Mouse (Mus musculus) granulocyte monocyte progenitor cell, adult 5-6 weeks (primary cell): ENCODE measurements around the gene Ttc9. TPM values are rescaled to one million over a fixed set of nuclear protein-coding genes. Genes with fewer than 3 reads are reported as not detected.
A peak's percentile ranks its signal among the peaks of the same experiment; 100 is the strongest.

Experiments
- ATAC-seq: replicated peaks from 2 replicates; pipeline ENCODE4 v1.8.0; 2016; ENCODE audit warnings: mild to moderate bottlenecking, moderate TSS enrichment, inconsistent platforms; ENCODE audit not compliant: poor library complexity, severe bottlenecking
- total RNA-seq, 2 experiments: library from RNA; stranded (forward) in 1 of 2; stranded (reverse) in 1 of 2; fragments of 200-712, 200-1000 nt in 1 of 2; fragments of >200 nt in 1 of 2; fragmentation: Nextera tagmentation in 1 of 2; gene quantifications; 2 replicates each; pipeline ENCODE4 v1.2.3; 2014 to 2017

Gene Ttc9
- total RNA-seq, 2 experiments from 2014 or later: not detected

DNA sequence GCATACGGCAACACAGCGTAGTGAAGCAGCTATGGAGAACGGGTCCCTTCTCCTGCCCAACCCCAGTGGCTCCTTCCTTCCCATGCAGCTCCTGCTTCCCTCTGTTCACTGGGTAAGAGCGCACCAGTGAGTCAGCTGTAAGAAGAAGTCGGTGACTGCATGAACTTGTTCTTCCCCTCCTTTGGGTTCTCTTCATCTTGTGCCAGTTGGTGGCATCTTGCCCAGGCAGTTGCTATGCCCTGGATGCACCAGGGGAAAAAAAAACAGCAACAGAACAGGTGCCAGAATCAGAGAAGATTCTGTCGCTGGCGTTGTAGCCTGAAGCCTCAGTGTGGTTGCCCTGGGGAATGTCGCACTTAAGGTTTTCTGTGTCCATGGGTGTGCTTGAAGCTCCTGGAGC lies 22.3 kb downstream of the Ttc9 start:
- ATAC-seq: no peak

DNA sequence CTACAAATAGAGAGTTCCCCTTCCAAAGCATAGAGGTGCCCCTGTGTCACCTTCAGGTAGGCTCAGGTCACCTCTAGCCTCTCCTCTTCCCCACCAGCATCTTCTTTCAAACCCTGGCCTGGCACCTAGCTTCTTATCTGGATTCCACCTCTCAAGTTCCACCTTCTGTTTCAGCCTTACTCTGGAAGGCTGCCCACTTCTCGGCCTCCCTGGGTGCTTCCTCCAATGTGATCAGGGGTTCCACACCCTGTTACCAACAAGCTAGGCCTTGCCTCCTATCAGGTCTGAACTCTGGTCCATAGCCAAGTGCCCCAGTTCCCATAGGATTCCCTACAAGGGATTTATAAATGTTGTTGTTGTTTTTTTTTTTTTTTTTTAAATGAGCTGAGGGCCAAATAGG lies 26.3 kb downstream of the Ttc9 start:
- ATAC-seq: no peak

DNA sequence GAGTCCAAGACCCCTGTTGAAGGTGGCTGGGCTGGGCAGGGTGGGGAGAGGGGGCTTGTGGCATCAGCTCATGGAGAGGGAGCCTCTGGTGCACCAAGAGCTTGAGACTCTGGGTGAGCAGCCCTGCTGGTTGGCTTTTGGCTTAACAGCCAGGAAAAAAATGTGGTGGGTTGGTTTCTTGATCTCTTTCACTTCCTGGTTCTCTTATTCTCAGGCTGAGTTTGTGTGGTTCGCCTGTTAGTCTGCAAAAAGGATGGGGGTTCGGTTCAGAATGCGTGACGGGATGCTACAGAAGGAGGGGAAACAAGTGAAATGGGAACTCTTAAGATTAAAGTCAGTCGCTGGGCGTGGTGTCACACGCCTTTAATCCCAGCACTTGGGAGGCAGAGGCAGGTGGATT lies 27.0 kb downstream of the Ttc9 start:
- ATAC-seq: peak; percentile 87

DNA sequence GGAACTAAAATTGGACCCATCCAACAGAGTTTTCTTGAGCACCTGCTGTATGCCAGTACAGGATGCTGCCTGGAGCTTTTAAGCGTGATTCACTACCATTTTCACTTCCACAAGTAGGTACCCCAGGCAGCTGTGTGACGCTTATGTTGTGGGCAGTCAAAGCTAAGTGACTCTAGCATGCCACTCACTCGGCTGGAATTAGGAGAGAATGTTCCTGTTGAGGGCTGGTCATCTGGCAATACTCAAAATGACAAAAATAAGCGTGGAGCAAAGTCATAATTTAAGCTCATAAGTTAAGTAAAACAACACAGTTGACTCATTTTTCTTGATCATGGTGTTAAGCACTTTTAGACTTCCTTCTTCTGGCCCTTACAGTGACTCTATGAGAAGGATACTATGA lies 31.0 kb downstream of the Ttc9 start:
- no peak for ATAC-seq

DNA sequence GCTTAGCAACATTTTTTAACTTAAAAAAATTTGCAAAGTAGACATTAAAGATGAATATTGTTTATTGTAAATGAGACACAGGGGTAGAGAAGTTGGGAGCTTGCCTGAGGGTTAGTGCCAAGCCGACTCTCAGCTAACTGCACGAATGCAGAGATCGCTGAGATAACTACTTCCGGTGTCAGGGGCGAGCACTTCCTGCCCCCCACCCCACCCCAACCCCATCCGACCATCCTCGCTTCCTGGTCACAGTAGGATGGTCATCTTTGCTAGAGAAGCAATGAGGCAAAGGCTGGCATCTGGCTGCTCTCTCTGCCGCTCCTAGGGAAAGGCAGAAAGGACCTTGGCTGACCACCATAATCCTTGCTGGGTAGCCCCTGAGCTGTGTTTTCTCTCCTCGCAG lies 32.1 kb downstream of the Ttc9 start:
- ATAC-seq: no peak

DNA sequence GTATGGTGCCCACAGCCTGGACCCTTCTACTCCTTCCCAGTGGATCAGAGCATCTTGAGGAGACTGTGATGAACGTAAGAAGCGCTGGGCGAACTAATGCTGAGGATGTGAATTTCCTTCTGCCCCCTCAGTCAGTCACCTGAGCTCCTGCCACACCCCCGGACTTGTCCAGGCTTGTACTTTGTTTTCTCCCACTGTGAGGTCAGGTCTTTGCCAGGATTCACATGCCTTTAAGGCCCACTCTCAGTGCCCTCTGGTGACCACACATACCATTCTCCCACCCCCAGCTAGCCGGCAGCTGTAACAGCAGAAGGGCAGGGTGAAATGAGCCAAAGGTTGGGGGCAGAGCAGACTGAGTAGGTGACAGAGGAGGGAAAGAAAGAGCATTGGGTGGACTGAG lies 32.9 kb downstream of the Ttc9 start:
- no peak for ATAC-seq

DNA sequence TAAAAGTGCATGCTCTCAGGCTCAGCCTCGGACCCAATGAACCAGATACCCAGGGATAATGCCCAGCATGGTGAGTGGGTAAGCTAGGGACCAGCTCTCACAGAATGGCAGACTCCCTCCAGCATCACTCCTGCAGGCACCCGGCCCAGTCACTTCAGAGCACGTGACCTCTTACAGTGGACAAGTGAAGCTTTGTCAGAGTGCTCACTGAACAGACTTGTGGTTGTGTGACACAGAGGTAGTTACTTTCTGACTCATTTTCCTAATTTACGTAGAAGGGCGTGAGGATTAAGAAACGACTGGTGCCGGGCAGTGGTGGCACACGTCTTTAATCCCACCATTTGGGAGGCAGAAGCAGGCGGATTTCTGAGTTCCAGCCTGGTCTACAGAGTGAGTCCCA lies 37.4 kb downstream of the Ttc9 start:
- ATAC-seq: no peak

DNA sequence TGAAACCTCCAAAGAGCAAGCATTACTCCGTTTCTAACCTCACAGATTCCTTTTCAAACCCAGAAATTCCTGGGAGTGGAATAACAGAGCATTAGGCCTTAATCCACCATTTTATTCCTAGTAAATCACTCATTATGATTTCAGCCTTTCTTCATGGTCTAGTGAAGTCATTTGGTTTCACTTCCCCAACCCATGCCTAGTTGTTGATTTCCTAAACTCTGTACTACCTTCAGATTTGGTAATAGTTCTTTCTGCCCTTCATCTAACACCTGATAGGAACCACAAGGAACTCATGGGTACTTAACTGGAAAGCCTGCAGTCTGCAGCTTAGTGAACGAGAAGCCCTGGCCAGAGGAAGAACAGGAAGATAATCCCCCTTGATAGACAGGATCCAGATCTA lies 44.5 kb downstream of the Ttc9 start:
- ATAC-seq: peak; percentile 80

DNA sequence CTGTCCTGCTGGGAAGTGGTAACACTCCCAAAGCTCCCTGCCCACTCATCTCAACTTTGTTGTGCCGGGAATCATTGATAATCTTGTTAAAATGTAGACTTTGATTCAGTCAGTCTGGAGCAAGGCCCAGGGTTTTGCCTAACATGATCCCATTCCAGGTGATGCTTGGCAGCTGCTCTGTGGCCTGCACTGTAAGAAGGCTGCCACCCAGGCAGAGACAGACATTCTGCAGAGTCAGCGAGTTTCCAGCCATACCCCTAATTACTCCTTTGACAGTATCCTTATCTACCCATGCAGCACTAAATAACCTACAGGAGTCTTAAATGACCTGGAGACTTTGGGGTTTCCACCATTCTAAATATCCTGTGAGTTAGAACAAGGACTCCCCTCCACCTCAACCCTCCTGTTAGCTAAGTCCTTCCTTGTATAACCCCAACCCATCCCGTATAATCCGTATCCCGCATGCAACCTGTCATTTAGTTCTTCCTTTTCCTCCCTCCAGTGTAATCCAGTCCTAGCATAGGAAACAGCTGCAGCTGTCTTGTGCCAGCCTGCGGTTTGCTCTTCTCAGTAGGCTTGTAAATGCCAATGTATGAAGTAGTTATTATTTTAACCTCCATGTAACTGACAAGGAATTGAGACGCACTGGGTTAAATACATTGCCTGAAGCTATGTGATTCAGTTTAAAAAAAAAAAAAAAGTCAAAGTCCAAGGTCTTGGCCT lies 48.9 kb downstream of the Ttc9 start:
- ATAC-seq: no peak

DNA sequence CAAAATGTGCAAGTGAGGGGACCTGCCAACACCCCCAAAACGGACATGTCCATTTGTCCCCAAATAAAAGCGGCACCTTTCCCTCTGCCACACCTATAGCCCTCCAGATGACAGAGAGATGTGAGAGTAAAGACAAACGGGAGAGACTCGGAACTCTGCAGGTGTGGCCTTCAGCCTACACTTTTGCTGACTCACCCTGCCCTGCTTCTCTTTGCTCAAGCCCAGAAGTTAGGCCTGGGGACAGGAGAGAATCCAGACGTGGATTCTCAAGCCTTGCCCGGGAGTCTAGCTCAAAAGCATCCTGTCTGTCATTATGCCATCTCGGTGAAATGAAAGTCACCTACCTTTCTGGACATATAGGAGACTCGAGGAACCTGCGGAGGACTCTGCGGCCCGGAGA lies 52.3 kb downstream of the Ttc9 start:
- no peak for ATAC-seq

DNA sequence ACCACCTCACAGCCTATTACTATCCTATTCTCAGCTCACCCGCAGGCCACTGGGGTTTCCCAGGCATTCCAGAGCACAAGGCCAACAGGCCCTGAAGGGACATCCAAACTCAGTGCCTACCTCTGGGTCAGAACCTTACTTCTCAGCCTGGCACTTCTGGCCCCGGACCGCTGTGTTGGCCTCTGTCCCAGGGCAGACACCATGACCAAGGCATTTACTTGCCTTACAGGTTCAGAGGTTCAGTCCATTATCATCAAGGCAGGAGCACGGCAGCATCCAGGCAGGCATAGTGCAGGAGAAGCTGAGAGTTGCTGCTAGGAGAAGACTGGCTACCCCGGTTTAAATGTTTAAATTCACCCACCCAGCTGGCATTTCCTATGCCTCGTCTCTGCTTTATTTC lies 53.0 kb downstream of the Ttc9 start:
- ATAC-seq: no peak

DNA sequence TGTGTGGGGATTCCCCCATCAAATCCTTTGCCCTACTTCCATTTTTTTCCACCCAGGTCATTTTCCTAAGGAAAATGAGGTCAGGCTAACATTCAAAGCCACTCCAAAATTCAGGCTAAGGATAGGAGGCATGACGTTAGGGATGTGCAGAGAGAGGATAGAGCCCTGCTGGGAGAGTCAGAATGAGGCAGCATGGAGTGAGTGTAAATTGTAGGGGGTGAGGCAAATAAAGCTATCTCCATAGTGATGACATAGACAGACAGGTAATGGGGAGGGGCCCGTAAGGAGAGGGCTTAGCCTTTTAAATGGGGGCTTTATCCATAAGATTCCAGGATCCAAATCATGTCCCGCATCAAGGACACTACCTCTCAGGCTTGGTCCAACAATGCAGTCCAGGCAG lies 54.9 kb downstream of the Ttc9 start:
- ATAC-seq: no peak

DNA sequence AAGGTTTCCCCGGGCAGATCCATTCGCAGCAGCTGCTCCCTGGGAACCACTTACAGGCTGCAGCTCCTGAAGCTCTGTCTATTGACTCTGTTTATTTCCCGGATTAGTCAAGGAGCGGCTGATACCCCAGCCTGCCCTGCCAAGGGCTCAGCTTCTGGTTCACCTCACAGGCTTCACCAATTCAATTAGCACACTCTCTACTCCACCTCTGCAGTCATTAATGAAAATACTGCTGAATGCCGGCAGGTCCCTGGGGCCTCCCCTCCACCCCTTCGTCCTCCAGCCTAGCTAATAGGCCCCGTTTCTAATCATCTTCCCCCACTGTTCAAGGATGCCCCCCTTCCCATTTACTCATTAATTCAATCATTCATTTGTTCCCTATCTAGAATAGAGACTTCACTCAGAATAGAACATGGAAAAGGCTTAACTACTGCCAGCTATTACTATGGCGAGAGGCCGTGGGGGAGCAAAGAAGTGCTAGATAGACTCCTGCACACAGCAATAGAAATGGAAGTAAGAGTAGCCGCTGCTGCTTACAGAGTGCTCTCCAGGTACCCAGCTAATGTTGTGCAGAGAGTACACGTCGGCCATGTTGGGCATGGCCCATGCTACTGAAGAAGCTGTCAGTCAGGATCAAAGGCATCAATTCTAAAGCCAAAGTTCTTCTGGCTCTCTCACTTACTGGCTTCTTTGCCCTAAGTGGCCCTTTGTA lies 55.5 kb downstream of the Ttc9 start:
- ATAC-seq: no peak

DNA sequence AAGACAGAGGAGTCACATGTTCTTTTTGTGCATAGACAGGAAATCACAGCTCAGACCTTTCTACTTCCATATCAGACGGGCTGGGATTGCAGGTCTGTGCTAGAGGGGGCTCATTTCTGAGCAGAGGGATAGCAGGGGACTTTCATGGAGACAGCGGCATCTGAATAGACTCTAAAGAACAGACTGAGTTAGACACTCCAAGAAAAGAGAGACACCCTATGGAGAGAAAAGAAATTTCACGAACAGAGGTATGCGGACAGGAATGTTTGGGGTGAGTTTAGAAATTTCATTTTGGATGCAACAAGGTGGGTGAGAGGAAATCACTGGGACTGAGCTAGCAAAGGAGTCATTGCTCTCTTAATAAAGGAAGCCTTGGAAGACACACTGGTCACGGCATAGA lies 56.8 kb downstream of the Ttc9 start:
- ATAC-seq: no peak

DNA sequence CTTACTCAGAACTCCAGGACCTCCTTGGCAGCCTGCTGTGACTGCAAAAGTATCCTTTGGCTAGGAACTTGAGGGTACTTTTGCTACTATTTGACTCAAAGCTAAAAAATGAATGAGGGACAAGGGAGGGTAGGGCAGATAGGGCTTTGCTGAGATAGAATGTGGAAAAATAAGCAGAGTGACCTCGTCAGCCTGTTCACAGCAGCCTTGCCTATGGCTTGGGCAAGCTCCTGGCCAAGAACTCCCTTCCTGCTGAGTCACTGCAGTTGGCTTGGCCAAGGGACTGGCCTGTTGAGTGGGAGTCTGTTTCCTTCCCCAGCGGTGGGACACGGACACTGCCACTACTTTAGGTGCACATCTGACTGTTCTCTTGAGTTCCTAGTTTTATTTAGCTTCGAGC lies 57.5 kb downstream of the Ttc9 start:
- peak; percentile 68 for ATAC-seq

DNA sequence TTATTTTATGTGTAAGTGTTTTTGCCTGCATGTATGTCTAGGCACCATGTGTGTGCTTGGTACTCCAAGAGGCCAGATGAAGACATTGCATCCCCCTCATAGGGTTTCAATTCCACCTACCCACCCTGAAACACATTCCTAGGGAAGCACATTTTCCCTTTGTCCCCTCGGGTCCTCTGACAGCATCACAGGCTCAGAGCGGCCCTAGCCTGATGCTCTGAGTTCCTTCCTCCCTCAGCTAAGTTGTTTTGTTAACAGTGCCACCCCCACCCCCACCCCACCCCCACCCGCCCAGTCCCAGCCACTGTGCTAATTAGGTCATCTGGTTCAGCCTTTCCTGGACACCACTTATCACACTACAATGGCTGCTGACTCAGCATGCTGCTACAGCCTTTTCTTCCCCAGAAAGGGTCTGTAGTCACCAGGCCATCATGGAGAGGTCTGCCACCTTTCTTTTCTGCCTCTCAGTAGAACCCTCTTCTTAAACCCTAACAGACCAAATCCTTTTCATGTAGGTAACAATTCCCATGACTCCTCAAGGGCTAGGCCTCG lies 58.5 kb downstream of the Ttc9 start:
- no peak for ATAC-seq

DNA sequence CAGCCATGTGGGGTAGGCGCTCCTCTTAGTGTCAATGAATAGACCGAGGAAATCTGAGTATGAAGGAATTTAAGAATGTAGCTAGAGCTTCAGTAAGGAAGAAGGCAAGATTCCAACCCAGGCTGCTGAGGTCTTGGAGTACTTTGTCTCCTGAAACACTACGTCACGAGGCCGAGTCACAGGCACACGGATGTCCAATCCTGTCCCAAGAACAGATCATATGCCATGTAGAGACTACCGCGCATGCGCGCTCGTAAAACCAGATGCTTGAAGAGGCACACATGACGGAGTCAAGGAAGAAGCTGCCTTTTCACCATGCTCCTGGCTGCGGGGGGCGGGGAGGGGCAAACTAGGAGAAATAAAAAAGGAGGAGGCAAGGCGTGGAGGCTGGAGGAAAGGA lies 59.1 kb downstream of the Ttc9 start:
- no peak for ATAC-seq

DNA sequence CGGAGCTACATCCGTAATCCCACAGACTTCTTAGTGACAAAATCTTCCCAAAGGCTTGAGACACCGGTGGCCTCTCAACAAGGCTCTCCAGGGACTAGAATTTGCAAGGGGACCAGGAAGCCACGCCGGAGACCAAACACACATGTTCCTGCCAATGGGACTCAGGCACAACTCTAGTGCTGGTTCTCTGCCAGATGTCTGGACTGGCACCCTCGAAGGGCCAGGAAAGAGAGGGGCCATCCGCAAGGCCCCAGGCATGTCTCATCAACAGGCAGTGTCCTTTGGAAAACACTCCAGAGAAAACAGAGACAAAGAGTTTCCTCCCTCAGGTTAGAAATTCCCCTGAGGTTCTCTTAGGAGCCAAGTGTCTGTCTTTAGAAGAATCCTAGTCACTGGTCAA lies 59.7 kb downstream of the Ttc9 start:
- no peak for ATAC-seq

DNA sequence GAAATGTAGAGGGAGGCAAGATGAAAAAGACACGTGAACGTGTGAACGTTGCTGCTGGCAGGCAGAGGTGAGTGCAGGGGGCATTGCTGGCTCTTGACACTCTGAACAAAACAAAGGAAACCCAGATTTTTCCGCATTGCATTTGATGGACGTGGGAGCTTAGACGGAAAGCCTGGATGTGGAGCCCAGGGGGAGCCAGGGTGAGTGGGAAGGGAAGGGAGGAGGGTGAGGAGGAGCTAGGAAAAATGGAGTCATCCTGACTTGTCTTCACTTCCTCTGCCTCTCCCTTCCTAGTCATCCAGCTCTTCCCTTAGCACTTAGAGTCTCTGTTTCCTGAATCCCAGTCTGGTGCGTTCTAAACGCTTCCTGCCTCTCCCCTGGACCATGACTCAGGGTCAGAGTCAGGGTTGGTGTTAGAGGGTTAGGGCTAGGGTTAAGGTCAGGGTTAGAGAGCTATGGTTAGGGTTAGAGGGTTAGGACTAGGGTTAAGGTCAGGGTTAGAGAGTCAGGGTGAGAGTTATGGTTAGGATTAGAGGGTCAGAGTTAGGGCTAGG lies 60.2 kb downstream of the Ttc9 start:
- ATAC-seq: no peak

DNA sequence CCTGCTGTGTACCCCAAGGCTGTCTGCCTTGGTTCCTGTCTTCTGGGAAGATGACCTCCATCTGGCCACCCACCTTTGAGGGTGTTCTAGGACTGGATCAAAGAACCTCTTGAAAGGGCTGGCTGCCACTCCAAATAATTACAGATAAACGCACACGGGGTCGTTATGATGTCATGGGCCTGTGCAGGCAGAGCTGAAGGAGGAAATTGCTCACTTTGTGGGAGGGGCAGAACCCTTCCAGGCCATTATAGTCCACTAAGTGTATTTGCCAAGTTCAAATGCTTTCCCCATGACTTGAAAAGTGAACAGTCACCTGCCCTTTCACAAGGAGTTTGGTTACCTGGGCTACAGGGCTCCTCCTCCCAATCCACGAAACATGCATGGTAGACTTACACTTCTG lies 67.0 kb downstream of the Ttc9 start:
- ATAC-seq: peak; percentile 30; the same call in 1 of the 2 replicates

DNA sequence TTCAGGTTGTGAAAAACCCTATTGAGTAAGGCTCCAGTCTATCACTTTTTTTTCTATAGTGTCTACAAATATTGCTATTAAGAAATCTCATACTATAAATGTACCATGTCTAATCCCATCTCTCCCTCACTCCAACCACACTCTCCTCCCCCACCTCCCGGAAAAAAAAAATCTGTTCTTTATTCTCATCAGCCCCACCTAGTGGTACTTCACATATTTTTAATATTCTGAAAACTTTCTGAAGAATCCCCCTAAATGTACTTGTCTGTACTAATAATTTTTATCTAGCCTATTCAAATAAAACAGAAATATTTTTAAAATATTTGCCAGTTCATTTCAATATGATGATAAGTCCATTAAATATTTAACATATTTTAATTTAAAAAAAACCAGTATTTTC lies 71.9 kb downstream of the Ttc9 start:
- ATAC-seq: 0 out of 2 replicates have a peak, but pooled peaks have one; percentile 35

DNA sequence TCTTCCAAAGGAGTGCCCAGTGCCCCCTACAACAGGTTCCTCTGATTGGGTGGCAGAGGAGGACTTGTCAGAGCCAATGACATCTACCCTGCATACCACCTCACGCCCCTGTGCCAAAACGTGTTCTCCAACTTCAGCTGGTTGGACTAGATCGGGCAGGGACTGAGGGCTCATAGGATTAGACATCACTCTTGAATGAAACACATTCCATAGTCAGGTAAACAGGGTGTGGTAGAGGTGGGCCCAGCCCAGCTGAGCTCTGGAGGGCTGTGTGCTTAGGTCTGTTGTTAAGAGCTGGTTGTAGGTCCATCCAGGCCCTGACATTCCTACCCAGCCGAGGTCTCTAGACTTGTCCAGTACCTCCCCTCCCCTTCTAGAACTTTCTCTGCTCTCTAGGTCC lies 81.6 kb downstream of the Ttc9 start:
- ATAC-seq: no peak
